Mouse (Mus musculus) limb, embryonic 13.5 days (tissue): ENCODE measurements at regions not wholly inside any gene's neighbourhood (a gene's known extent, or its start where the extent isn't known, plus 50 kb on each side); places are given as distances from the start of the nearest gene placed in this dataset.
A peak's percentile ranks its signal among the peaks of the same experiment; 100 is the strongest.

Source experiments
- ATAC-seq: fragments of 200-750 bp; cut with Nextera tagmentation; 2 replicates; pipeline ENCODE4 v1.8.0; 2017; ENCODE audit warnings: low read depth, moderate number of reproducible peaks, moderate TSS enrichment; ENCODE audit not compliant: low FRiP score
- H3K27ac ChIP-seq: fragments of 300-500 bp; sonication (generic); 2 replicates; pipeline ENCODE4 v1.5.1; 2015; ENCODE audit warnings: inconsistent platforms, mild to moderate bottlenecking, moderate library complexity
- H3K27me3 ChIP-seq: fragments of 300-500 bp; sonication (generic); 2 replicates; pipeline ENCODE4 v1.6.1; 2015; ENCODE audit warnings: mild to moderate bottlenecking, inconsistent platforms
- H3K36me3 ChIP-seq: fragments of 300-500 bp; sonication (generic); 2 replicates; pipeline ENCODE4 v1.6.1; 2015; ENCODE audit warnings: inconsistent platforms, mild to moderate bottlenecking, moderate library complexity
- H3K4me1 ChIP-seq: fragments of 300-500 bp; sonication (generic); 2 replicates; pipeline ENCODE4 v1.6.1; 2015; ENCODE audit warnings: inconsistent platforms
- H3K4me2 ChIP-seq: fragments of 300-500 bp; sonication (generic); replicated peaks from 2 replicates; pipeline ENCODE4 v1.6.1; 2015; ENCODE audit warnings: inconsistent platforms, mild to moderate bottlenecking, moderate library complexity
- H3K4me3 ChIP-seq: fragments of 300-500 bp; sonication (generic); 2 replicates; pipeline ENCODE4 v1.5.1; 2015; ENCODE audit warnings: moderate library complexity, mild to moderate bottlenecking, inconsistent platforms
- H3K9ac ChIP-seq: fragments of 300-500 bp; sonication (generic); 2 replicates; pipeline ENCODE4 v1.6.1; 2015; ENCODE audit warnings: mild to moderate bottlenecking, inconsistent platforms
- H3K9me3 ChIP-seq: fragments of 300-500 bp; sonication (generic); 2 replicates; pipeline ENCODE4 v1.6.1; 2016; ENCODE audit warnings: inconsistent platforms
- WGBS: fragments of 180-500 bp; shearing (Covaris S2); methylation state at CpG from one replicate; pipeline ENCODE4 v1.1.7; 2015; 5-methylcytosine and 5-hydroxymethylcytosine counted together

- H3K36me3 ChIP-seq: no peaks in the 10 kb centered on the region
- 10% methylated on average over 7 of the region's 7 CpGs for WGBS
- H3K27me3 ChIP-seq: peaks cover 24% of the 10 kb centered on the region; the same call in 1 of the 2 replicates
- H3K4me3 ChIP-seq: no peak overlapping the region
- ATAC-seq: no peak
- H3K4me1 ChIP-seq: peaks cover 37% of the 10 kb centered on the region
- no peak overlapping the region for H3K4me2 ChIP-seq
- no peak overlapping the region for H3K27ac ChIP-seq
- no peaks in the 10 kb centered on the region for H3K9me3 ChIP-seq
- H3K9ac ChIP-seq: 0 out of 2 replicates have a peak overlapping the region, but pooled peaks have one; percentile 39
These were observed 149.6 kb upstream of the Sdk2 start for GRCm38 (mm10) chr11:114216493-114216892.

- Histone ChIP-seq H3K9ac (no peak overlapping the region), H3K27ac (no peak overlapping the region), H3K4me1 (peaks cover 37% of the 10 kb centered on the region), H3K36me3 (no peaks in the 10 kb centered on the region), H3K27me3 (peaks cover 24% of the 10 kb centered on the region; the same call in 1 of the 2 replicates), H3K4me2 (no peak overlapping the region), H3K9me3 (no peaks in the 10 kb centered on the region), H3K4me3 (no peak overlapping the region)
- ATAC-seq: 0 out of 2 replicates have a peak, but pooled peaks have one; percentile 13
- WGBS: 54% methylated on average over 8 of the region's 8 CpGs
These were observed 148.4 kb upstream of the Sdk2 start for GRCm38 (mm10) chr11:114215256-114215655.

GRCm38 (mm10) chr11:114212136-114212535 lies 145.3 kb upstream of the Sdk2 start:
- H3K4me1 ChIP-seq: peaks cover 16% of the 10 kb centered on the region
- WGBS: 77% methylated on average over 2 of the region's 2 CpGs
- no peak overlapping the region for H3K9ac ChIP-seq
- no peaks in the 10 kb centered on the region for H3K36me3 ChIP-seq
- peaks cover 10% of the 10 kb centered on the region; the same call in 1 of the 2 replicates for H3K27me3 ChIP-seq
- H3K4me3 ChIP-seq: no peak overlapping the region
- no peak overlapping the region for H3K4me2 ChIP-seq
- ATAC-seq: no peak
- no peaks in the 10 kb centered on the region for H3K9me3 ChIP-seq
- no peak overlapping the region for H3K27ac ChIP-seq

- no peak overlapping the region for H3K4me3 ChIP-seq
- no peak overlapping the region for H3K27ac ChIP-seq
- whole genome bisulfite sequencing: 42% methylated on average over 2 of the region's 2 CpGs
- peaks cover 37% of the 10 kb centered on the region for H3K4me1 ChIP-seq
- H3K4me2 ChIP-seq: no peak overlapping the region
- H3K9ac ChIP-seq: no peak overlapping the region
- no peaks in the 10 kb centered on the region for H3K36me3 ChIP-seq
- ATAC-seq: no peak
- no peaks in the 10 kb centered on the region for H3K9me3 ChIP-seq
- no peaks in the 10 kb centered on the region for H3K27me3 ChIP-seq
These were observed 138.3 kb upstream of the Sdk2 start for GRCm38 (mm10) chr11:114205192-114205591.

GRCm38 (mm10) chr11:114203416-114203815 lies 136.6 kb upstream of the Sdk2 start:
- H3K9ac ChIP-seq: no peak overlapping the region
- ATAC-seq: no peak
- no peak overlapping the region; the same call in 1 of the 2 replicates for H3K27ac ChIP-seq
- H3K4me2 ChIP-seq: no peak overlapping the region
- H3K9me3 ChIP-seq: no peaks in the 10 kb centered on the region
- WGBS: 52% methylated on average over 9 of the region's 9 CpGs
- H3K4me1 ChIP-seq: peaks cover 47% of the 10 kb centered on the region
- H3K36me3 ChIP-seq: no peaks in the 10 kb centered on the region
- H3K27me3 ChIP-seq: no peaks in the 10 kb centered on the region
- no peak overlapping the region for H3K4me3 ChIP-seq

GRCm38 (mm10) chr11:114202486-114202885 lies 135.6 kb upstream of the Sdk2 start:
- Histone ChIP-seq H3K27ac (no peak overlapping the region), H3K36me3 (no peaks in the 10 kb centered on the region), H3K4me1 (peaks cover 56% of the 10 kb centered on the region), H3K9me3 (no peaks in the 10 kb centered on the region), H3K4me3 (no peak overlapping the region), H3K27me3 (no peaks in the 10 kb centered on the region), H3K4me2 (no peak overlapping the region), H3K9ac (no peak overlapping the region)
- no peak for ATAC-seq
- WGBS: 69% methylated on average over 16 of the region's 16 CpGs

GRCm38 (mm10) chr11:114199081-114199586 lies 132.3 kb upstream of the Sdk2 start:
- Histone ChIP-seq H3K4me2 (peak overlapping the region; percentile 52), H3K9me3 (no peaks in the 10 kb centered on the region), H3K9ac (no peak overlapping the region), H3K4me3 (0 out of 2 replicates have a peak overlapping the region, but pooled peaks have one; percentile 11), H3K36me3 (no peaks in the 10 kb centered on the region), H3K27me3 (no peaks in the 10 kb centered on the region), H3K27ac (peak overlapping the region; percentile 87), H3K4me1 (peaks cover 78% of the 10 kb centered on the region)
- no peak for ATAC-seq
- 57% methylated on average over 10 of the region's 10 CpGs for WGBS

GRCm38 (mm10) chr11:114198317-114199032 lies 131.6 kb upstream of the Sdk2 start:
- Histone ChIP-seq H3K4me1 (peaks cover 75% of the 10 kb centered on the region), H3K9me3 (no peaks in the 10 kb centered on the region), H3K4me3 (peak overlapping the region; percentile 11; the same call in 1 of the 2 replicates), H3K9ac (no peak overlapping the region), H3K27me3 (0 out of 2 replicates have a peak, but pooled peaks cover under 1% of the 10 kb centered on the region), H3K36me3 (no peaks in the 10 kb centered on the region), H3K27ac (peak overlapping the region; percentile 87), H3K4me2 (peak overlapping the region; percentile 52)
- peak; percentile 96 for ATAC-seq
- WGBS: 26% methylated on average over 15 of the region's 15 CpGs

GRCm38 (mm10) chr11:114195291-114195690 lies 128.4 kb upstream of the Sdk2 start:
- 91% methylated on average over 2 of the region's 2 CpGs for WGBS
- H3K27ac ChIP-seq: no peak overlapping the region
- H3K4me3 ChIP-seq: no peak overlapping the region
- peaks cover 8% of the 10 kb centered on the region for H3K9me3 ChIP-seq
- peaks cover 6% of the 10 kb centered on the region; the same call in 1 of the 2 replicates for H3K27me3 ChIP-seq
- no peak overlapping the region for H3K4me2 ChIP-seq
- no peaks in the 10 kb centered on the region for H3K36me3 ChIP-seq
- ATAC-seq: no peak
- no peak overlapping the region for H3K9ac ChIP-seq
- H3K4me1 ChIP-seq: peaks cover 65% of the 10 kb centered on the region

- no peaks in the 10 kb centered on the region for H3K36me3 ChIP-seq
- ATAC-seq: no peak
- WGBS: 46% methylated on average over 16 of the region's 16 CpGs
- peaks cover 59% of the 10 kb centered on the region for H3K4me1 ChIP-seq
- no peak overlapping the region for H3K4me2 ChIP-seq
- H3K27me3 ChIP-seq: peaks cover 6% of the 10 kb centered on the region; the same call in 1 of the 2 replicates
- H3K9me3 ChIP-seq: peaks cover 10% of the 10 kb centered on the region
- H3K9ac ChIP-seq: no peak overlapping the region
- no peak overlapping the region for H3K4me3 ChIP-seq
- H3K27ac ChIP-seq: no peak overlapping the region
These were observed 127.3 kb upstream of the Sdk2 start for GRCm38 (mm10) chr11:114194055-114194706.

GRCm38 (mm10) chr11:114193018-114193417 lies 126.2 kb upstream of the Sdk2 start:
- WGBS: 77% methylated on average over 7 of the region's 7 CpGs
- ATAC-seq: no peak
- Histone ChIP-seq H3K4me3 (no peak overlapping the region), H3K36me3 (no peaks in the 10 kb centered on the region), H3K9ac (no peak overlapping the region), H3K4me1 (peaks cover 48% of the 10 kb centered on the region), H3K9me3 (peaks cover 10% of the 10 kb centered on the region), H3K27ac (no peak overlapping the region), H3K4me2 (no peak overlapping the region), H3K27me3 (peaks cover 6% of the 10 kb centered on the region; the same call in 1 of the 2 replicates)

- no peak overlapping the region for H3K4me3 ChIP-seq
- peaks cover 36% of the 10 kb centered on the region for H3K4me1 ChIP-seq
- no peaks in the 10 kb centered on the region for H3K36me3 ChIP-seq
- H3K9me3 ChIP-seq: peaks cover 10% of the 10 kb centered on the region
- 0 out of 2 replicates have a peak, but pooled peaks have one; percentile 13 for ATAC-seq
- H3K9ac ChIP-seq: no peak overlapping the region
- no peak overlapping the region for H3K27ac ChIP-seq
- peaks cover 6% of the 10 kb centered on the region; the same call in 1 of the 2 replicates for H3K27me3 ChIP-seq
- WGBS: 31% methylated on average over 5 of the region's 5 CpGs
- no peak overlapping the region for H3K4me2 ChIP-seq
These were observed 124.8 kb upstream of the Sdk2 start for GRCm38 (mm10) chr11:114191661-114192060.
